ENCODE assay signal across 8 mouse cellular contexts in genomic region chr10:8715679-8716284, GRCm38 (mm10).
DNase-seq lines count a peak whose midpoint lies in the region; ATAC-seq and TF ChIP-seq lines count a peak whose summit lies in the region.

No protein-coding gene starts in this region.

- no peaks in the 10 kb centered on the region for H3K9me3 ChIP-seq in hindbrain, embryonic 15.5 days

- 19% methylated on average over 12 of the region's 12 CpGs for WGBS in hindbrain, embryonic 15.5 days

- POLR2A ChIA-PET in Patski (lab: Charles Lee), result no interaction called here

- no peaks in the 10 kb centered on the region for H3K36me3 ChIP-seq in hindbrain, embryonic 15.5 days

- in situ Hi-C loops in Patski (cut with MboI; ENCODE audit: low pct_unique_long_range_greater_than_20kb), result loop anchor here (5.0 to 10.0 kb wide), 5 partner anchors 33 to 831 kb away; no protein-coding TSS in a partner anchor

- H3K27ac ChIP-seq in hindbrain, embryonic 15.5 days (replicated peaks), result no peak overlapping the region

- no peak overlapping the region for H3K4me3 ChIP-seq in hindbrain, embryonic 15.5 days

- peak; percentile 82 for ATAC-seq in Patski
- ATAC-seq in hindbrain, embryonic 15.5 days (ENCODE audit: low FRiP score, low read depth), result peak; percentile 77; the same call in 1 of the 2 replicates

- DNase-seq in Patski (ENCODE audit: low read depth, low spot score), result peak; percentile 12
- DNase-seq in cerebellum, adult 9-11 months, result peak; percentile 53
- peak; percentile 67 for DNase-seq in gastrocnemius, adult 18-20 months (ENCODE audit: low spot score)
- peak; percentile 64 to 77 for DNase-seq in layer of hippocampus, postnatal 14 days (ENCODE audit: low spot score in 2 of 2)
- DNase-seq in lung, postnatal 25 days (ENCODE audit: low spot score), result peak; percentile 64
- DNase-seq in retina, embryonic 14.5 days (ENCODE audit: low spot score), result peak; percentile 82
- peak; percentile 84 for DNase-seq in thymus, postnatal 4 days

- peak; percentile 94 for TF ChIP-seq CTCF in Patski (IDR thresholded peaks at IDR 0.05)

- H3K27me3 ChIP-seq in Patski, result no peaks in the 10 kb centered on the region
- H3K27me3 ChIP-seq in hindbrain, embryonic 15.5 days, result no peaks in the 10 kb centered on the region

- H3K9ac ChIP-seq in hindbrain, embryonic 15.5 days, result no peak overlapping the region

- no peaks in the 10 kb centered on the region for H3K4me1 ChIP-seq in hindbrain, embryonic 15.5 days (replicated peaks)

- no peak overlapping the region for H3K4me2 ChIP-seq in hindbrain, embryonic 15.5 days

- CTCF ChIA-PET in Patski (lab: Charles Lee), result interaction anchor here (0.6 to 3.3 kb wide), 11 partner anchors 8 to 472 kb away, joined by 3 to 13 read pairs (median 4); no protein-coding TSS in a partner anchor

Comparison
In these comparisons a context has a peak if more than half of its experiments do, and no peak if none do; other contexts are left out.
1. DNase-seq: peak in every context shown above with its lines; median percentile 84 in thymus, postnatal 4 days; 82 in retina, embryonic 14.5 days; 70 in layer of hippocampus, postnatal 14 days; 67 in gastrocnemius, adult 18-20 months; 64 in lung, postnatal 25 days; 53 in cerebellum, adult 9-11 months; 12 in Patski.